Mouse (Mus musculus) heart, postnatal 0 days (tissue): ENCODE measurements around the gene Icam5. TPM values are rescaled to one million over a fixed set of nuclear protein-coding genes. Genes with fewer than 3 reads are reported as not detected.

Experiments used
- ATAC-seq: fragments of 200-750 bp; cut with Nextera tagmentation; 2 replicates; pipeline ENCODE4 v1.8.0; 2017; ENCODE audit warnings: low read depth, moderate number of reproducible peaks, moderate library complexity; ENCODE audit not compliant: insufficient read depth
- DNase-seq: peaks from one replicate; pipeline ENCODE4 v3.0.0-alpha.2; 2016; ENCODE audit warnings: low spot score
- H3K27ac ChIP-seq: fragments of 300-500 bp; sonication (generic); 2 replicates; pipeline ENCODE4 v1.5.1; 2014; ENCODE audit warnings: low read depth, mild to moderate bottlenecking
- H3K27me3 ChIP-seq: fragments of 300-500 bp; sonication (generic); 2 replicates; pipeline ENCODE4 v1.6.1; 2014; ENCODE audit warnings: low read length, mixed read lengths; ENCODE audit not compliant: control insufficient read depth, insufficient read depth
- H3K36me3 ChIP-seq: fragments of 300-500 bp; sonication (generic); replicated peaks from 2 replicates; pipeline ENCODE4 v1.6.1; 2014; ENCODE audit warnings: low read length, mixed read lengths; ENCODE audit not compliant: control insufficient read depth, insufficient read depth
- H3K4me1 ChIP-seq: fragments of 300-500 bp; sonication (generic); 2 replicates; pipeline ENCODE4 v1.6.1; 2014; ENCODE audit warnings: antibody characterized with exemption; ENCODE audit not compliant: control insufficient read depth, insufficient read depth
- H3K4me2 ChIP-seq: fragments of 300-500 bp; sonication (generic); 2 replicates; pipeline ENCODE4 v1.6.1; 2014; ENCODE audit warnings: low read depth, mild to moderate bottlenecking, low read length, moderate library complexity
- H3K4me3 ChIP-seq: fragments of 300-500 bp; sonication (generic); 2 replicates; pipeline ENCODE4 v1.5.1; 2014; ENCODE audit warnings: low read depth, low read length
- H3K9ac ChIP-seq: fragments of 300-500 bp; sonication (generic); replicated peaks from 2 replicates; pipeline ENCODE4 v1.6.1; 2014; ENCODE audit warnings: low read depth, low read length, mixed read lengths
- H3K9me3 ChIP-seq: fragments of 300-500 bp; sonication (generic); replicated peaks from 2 replicates; pipeline ENCODE4 v1.6.1; 2016; ENCODE audit warnings: low read length; ENCODE audit not compliant: control insufficient read depth
- CTCF ChIP-seq: IDR thresholded peaks from 2 replicates; pipeline ENCODE4 v1.5.1; 2016; ENCODE audit warnings: antibody characterized with exemption, control low read depth, low read depth
- EP300 ChIP-seq: IDR thresholded peaks from 2 replicates; pipeline ENCODE4 v1.6.1; 2016; ENCODE audit warnings: antibody characterized with exemption, low read depth
- WGBS: fragments of 180-500 bp; shearing (Covaris S2); extraction: QIAGEN DNeasy Blood & Tissue Kit; methylation state at CpG from one replicate; pipeline ENCODE4 v1.1.7; 2014; 5-methylcytosine and 5-hydroxymethylcytosine counted together
- polyA plus RNA-seq: library from polyadenylated mRNA; unstranded; fragments of >200 nt; fragmentation: Nextera tagmentation; extraction: Ambion mirVana; gene quantifications from 2 replicates; pipeline ENCODE4 v1.2.1, GENCODE M21; 2015
- total RNA-seq: library from RNA; depleted of rRNA; stranded (reverse); fragments of >200 nt; gene quantifications from 2 replicates; pipeline ENCODE4 v1.2.3, GENCODE M21; 2014; ENCODE audit warnings: low replicate concordance

Icam5 gene
- total and polyA plus RNA-seq, 2 experiments from 2014 or later = 0.04 TPM; not detected in 1

DNA sequence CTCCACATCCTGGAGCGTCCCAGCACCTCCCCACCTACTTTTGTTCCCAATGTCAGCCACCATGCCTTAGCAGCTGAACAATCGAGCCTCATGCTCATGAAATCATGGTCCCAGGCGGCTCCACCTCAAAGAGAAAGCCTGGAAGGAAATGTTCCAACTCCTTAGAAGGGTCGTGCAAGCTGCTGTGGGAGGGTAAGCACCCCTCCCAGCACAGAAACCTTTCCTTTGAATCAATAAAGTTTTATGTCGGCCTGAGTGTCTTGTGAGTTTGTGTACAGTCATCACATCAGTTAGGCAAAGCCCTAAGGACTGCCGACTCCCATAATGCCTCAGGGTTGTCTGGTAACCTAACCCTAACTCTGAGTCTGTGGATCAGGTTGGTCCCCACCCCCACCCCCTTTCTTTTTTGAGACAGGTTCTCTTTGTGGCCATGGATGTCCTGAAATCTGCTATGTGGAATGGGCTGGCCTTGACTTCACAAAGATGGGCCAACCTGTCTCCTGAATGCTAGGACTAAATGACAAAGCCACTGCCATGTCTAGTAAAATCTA, 3.2 kb upstream of the Icam5 start:
- ATAC-seq (no peak), DNase-seq (no peak)
- 70% methylated on average over 6 of the region's 6 CpGs for WGBS
- no peaks in the 10 kb centered on the region for H3K9me3 ChIP-seq
- H3K4me3 ChIP-seq = no peak overlapping the region
- H3K27me3 ChIP-seq = peaks cover 31% of the 10 kb centered on the region
- H3K9ac ChIP-seq = no peak overlapping the region
- H3K36me3 ChIP-seq = 0 out of 2 replicates have a peak, but pooled peaks cover 5% of the 10 kb centered on the region
- H3K27ac ChIP-seq = no peak overlapping the region
- H3K4me1 ChIP-seq = peaks cover 38% of the 10 kb centered on the region
- no peak overlapping the region for H3K4me2 ChIP-seq
- TF ChIP-seq CTCF (no peak), EP300 (no peak)

DNA sequence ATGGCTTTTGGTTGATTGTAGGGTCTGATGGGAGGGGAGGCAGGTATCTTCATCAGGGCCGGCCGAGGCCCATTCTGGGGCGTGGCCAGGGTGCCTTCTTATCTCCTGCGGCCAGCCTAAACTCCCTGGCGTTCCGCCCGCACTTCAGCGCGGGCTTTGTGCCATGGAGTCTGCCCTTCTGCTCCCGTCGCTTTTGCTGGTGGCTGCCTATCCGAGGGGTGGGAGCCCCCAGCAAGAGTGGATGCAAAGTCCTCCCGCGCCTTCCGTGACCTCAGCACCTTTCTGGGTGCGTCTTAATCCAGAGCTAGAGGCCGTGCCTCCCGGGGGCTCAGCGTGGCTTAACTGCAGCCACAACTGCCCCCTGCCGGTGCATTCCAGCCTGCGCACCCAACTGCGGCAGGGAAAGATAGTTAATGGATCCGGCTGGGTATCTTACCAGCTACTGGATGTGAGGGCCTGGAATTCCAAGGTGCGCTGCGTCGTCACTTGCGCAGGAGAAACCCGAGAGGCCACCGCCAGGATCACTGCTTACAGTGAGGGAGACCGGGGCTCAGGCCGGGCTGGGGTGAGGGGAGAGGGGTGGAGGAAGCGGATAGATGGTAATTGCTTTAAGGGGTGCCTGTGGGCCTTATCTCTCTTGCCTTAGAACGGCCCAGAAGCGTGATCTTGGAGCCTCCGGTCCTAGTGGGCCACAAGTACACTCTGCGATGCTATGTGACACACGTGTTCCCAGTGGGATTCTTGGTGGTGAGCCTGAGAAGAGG, 2.4 kb upstream of the Icam5 start, which contains the start of gene Icam4:
Gene Icam4 (plus strand): TSS at position 83 of the 764 bp plus-strand sequence.
- H3K4me3 ChIP-seq = peak within 1 kb of the TSS; percentile 54
- H3K9me3 ChIP-seq = no peaks in the 10 kb centered on the region
- no peak within 1 kb of the TSS for H3K9ac ChIP-seq
- peak; percentile 77 for DNase-seq
- 0 out of 2 replicates have a peak, but pooled peaks cover 5% of the 10 kb centered on the region for H3K36me3 ChIP-seq
- H3K27ac ChIP-seq = no peak within 1 kb of the TSS
- peaks cover 38% of the 10 kb centered on the region for H3K4me1 ChIP-seq
- TF ChIP-seq EP300 (no peak), CTCF (peak; percentile 75)
- H3K27me3 ChIP-seq = peaks cover 38% of the 10 kb centered on the region
- peak within 1 kb of the TSS; percentile 77 for H3K4me2 ChIP-seq
- WGBS = 1% methylated on average over 37 of the region's 37 CpGs
- peak; percentile 42 for ATAC-seq

- H3K4me3 ChIP-seq = peak overlapping the region; percentile 54
- no peak overlapping the region for H3K27ac ChIP-seq
- no peaks in the 10 kb centered on the region for H3K9me3 ChIP-seq
- ATAC-seq = no peak
- 0 out of 2 replicates have a peak, but pooled peaks cover 5% of the 10 kb centered on the region for H3K36me3 ChIP-seq
- no peak for DNase-seq
- peak overlapping the region; percentile 77 for H3K4me2 ChIP-seq
- peaks cover 38% of the 10 kb centered on the region for H3K4me1 ChIP-seq
- H3K9ac ChIP-seq = no peak overlapping the region
- WGBS = 21% methylated on average over 22 of the region's 22 CpGs
- TF ChIP-seq EP300 (no peak), CTCF (no peak)
- H3K27me3 ChIP-seq = peaks cover 45% of the 10 kb centered on the region
Measured at GRCm38 (mm10) chr9:21030055-21030600, 1.7 kb upstream of the Icam5 start.

GRCm38 (mm10) chr9:21030781-21031250, 1.1 kb upstream of the Icam5 start:
- Histone ChIP-seq H3K9me3 (no peaks in the 10 kb centered on the region), H3K9ac (no peak overlapping the region), H3K4me3 (peak overlapping the region; percentile 54), H3K4me2 (peak overlapping the region; percentile 77), H3K4me1 (peaks cover 38% of the 10 kb centered on the region), H3K27me3 (peaks cover 52% of the 10 kb centered on the region), H3K36me3 (0 out of 2 replicates have a peak, but pooled peaks cover 5% of the 10 kb centered on the region), H3K27ac (no peak overlapping the region)
- DNase-seq (peak; percentile 90), ATAC-seq (peak; percentile 73)
- under 1% methylated on average over 13 of the region's 13 CpGs for WGBS
- TF ChIP-seq CTCF (peak; percentile 61), EP300 (no peak)

DNA sequence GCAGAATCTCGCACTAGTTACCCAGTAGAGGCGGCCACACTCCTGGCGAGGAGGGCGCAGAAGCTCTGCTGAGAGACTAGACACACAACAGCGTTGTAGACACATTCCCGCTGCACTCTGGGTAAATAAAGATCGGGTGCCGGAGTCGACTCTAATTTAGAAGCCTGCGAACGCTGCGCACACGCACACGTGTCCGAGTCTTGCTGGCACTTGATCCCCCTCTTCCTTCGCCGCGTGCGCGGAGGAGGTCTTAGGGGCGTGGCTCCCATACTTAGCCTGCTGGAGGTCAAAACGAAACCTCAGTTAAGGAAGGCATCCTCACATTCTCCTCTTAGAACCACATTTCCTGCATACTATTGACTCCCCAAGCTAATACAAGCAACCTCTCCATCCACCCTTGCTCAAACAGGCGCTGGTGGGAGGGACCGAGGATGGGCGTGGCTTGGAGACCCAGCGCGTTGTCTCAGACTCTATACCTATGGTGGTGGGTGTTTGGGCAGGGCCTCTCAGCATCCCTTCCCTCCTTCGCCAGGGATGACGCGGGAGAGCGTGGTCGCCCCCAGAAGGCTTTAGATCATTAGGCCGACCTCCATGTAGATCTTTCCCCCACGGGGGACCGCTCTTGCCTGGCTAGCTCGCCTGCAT, 500 bp upstream of the Icam5 start:
- Histone ChIP-seq H3K9ac (no peak overlapping the region), H3K4me2 (peak overlapping the region; percentile 77), H3K9me3 (no peaks in the 10 kb centered on the region), H3K27ac (no peak overlapping the region), H3K36me3 (0 out of 2 replicates have a peak, but pooled peaks cover 5% of the 10 kb centered on the region), H3K4me3 (peak overlapping the region; percentile 54), H3K4me1 (peaks cover 38% of the 10 kb centered on the region), H3K27me3 (peaks cover 57% of the 10 kb centered on the region)
- WGBS = under 1% methylated on average over 36 of the region's 36 CpGs
- ATAC-seq = peak; percentile 28
- TF ChIP-seq EP300 = no peak
- TF ChIP-seq CTCF = no peak
- peak; percentile 51 for DNase-seq
